Mouse (Mus musculus): ENCODE results near the gene Gipr. TPM values are rescaled to one million over a fixed set of nuclear protein-coding genes. Genes with fewer than 3 reads are reported as not detected.

Gipr gene
- polyA plus RNA-seq, 1 experiment from 2014 or later = 0.22 TPM

GRCm38 (mm10) chr7:19175708-19176515, 10.0 kb upstream of the Gipr start, which contains the start of gene Eml2:
Gene Eml2, plus strand, starts transcription at chr7:19176421.
- Histone ChIP-seq H3K4me1 (peaks cover 61% of the 10 kb centered on the region), H3K27me3 (ENCODE audit: poor library complexity, severe bottlenecking) (peaks cover 84% of the 10 kb centered on the region)
- WGBS = under 1% methylated on average over 30 of the region's 30 CpGs

GRCm38 (mm10) chr7:19172874-19173273, 6.9 kb upstream of the Gipr start:
- DNase-seq (ENCODE audit: extremely low spot score, low spot score) = peak; percentile 84
- Histone ChIP-seq H3K27ac (peak overlapping the region; percentile 74; the same call in 1 of the 2 replicates), H3K27me3 (ENCODE audit: poor library complexity, severe bottlenecking) (peaks cover 60% of the 10 kb centered on the region), H3K4me3 (peak overlapping the region; percentile 51), H3K9me3 (no peaks in the 10 kb centered on the region), H3K4me1 (peaks cover 38% of the 10 kb centered on the region), H3K36me3 (replicated peaks) (no peaks in the 10 kb centered on the region)
- 4% methylated on average over 17 of the region's 17 CpGs for WGBS

More at GRCm38 (mm10) chr7:19175708-19176515, 10.0 kb upstream of the Gipr start, which contains the start of gene Eml2:
- H3K4me3 ChIP-seq = peak within 1 kb of the TSS; percentile 55
- H3K9me3 ChIP-seq = no peaks in the 10 kb centered on the region
- peak within 1 kb of the TSS; percentile 58; the same call in 1 of the 2 replicates for H3K27ac ChIP-seq
- H3K36me3 ChIP-seq (replicated peaks) = no peaks in the 10 kb centered on the region
- peak; percentile 55 for DNase-seq (ENCODE audit: extremely low spot score, low spot score)

- no peak for DNase-seq (ENCODE audit: extremely low spot score, low spot score)
- Histone ChIP-seq H3K27me3 (ENCODE audit: poor library complexity, severe bottlenecking) (peaks cover 53% of the 10 kb centered on the region), H3K36me3 (replicated peaks) (no peaks in the 10 kb centered on the region), H3K27ac (no peak overlapping the region), H3K4me1 (peaks cover 34% of the 10 kb centered on the region), H3K4me3 (no peak overlapping the region), H3K9me3 (0 out of 2 replicates have a peak, but pooled peaks cover 6% of the 10 kb centered on the region)
- WGBS = 64% methylated on average over 8 of the region's 8 CpGs
Measured at GRCm38 (mm10) chr7:19171831-19172230, 5.9 kb upstream of the Gipr start.

GRCm38 (mm10) chr7:19170142-19170541, 4.2 kb upstream of the Gipr start:
- Histone ChIP-seq H3K27me3 (ENCODE audit: poor library complexity, severe bottlenecking) (peaks cover 53% of the 10 kb centered on the region), H3K27ac (no peak overlapping the region), H3K4me1 (peaks cover 29% of the 10 kb centered on the region), H3K36me3 (replicated peaks) (no peaks in the 10 kb centered on the region), H3K4me3 (no peak overlapping the region), H3K9me3 (0 out of 2 replicates have a peak, but pooled peaks cover 6% of the 10 kb centered on the region)
- DNase-seq (ENCODE audit: extremely low spot score, low spot score) = no peak
- 71% methylated on average over 8 of the region's 8 CpGs for WGBS

- no peak for DNase-seq (ENCODE audit: extremely low spot score, low spot score)
- no peak overlapping the region for H3K4me3 ChIP-seq
- H3K9me3 ChIP-seq = 0 out of 2 replicates have a peak, but pooled peaks cover 6% of the 10 kb centered on the region
- peaks cover 53% of the 10 kb centered on the region for H3K27me3 ChIP-seq (ENCODE audit: poor library complexity, severe bottlenecking)
- peaks cover 35% of the 10 kb centered on the region for H3K4me1 ChIP-seq
- no peak overlapping the region for H3K27ac ChIP-seq
- WGBS = 67% methylated on average over 10 of the region's 10 CpGs
- no peaks in the 10 kb centered on the region for H3K36me3 ChIP-seq (replicated peaks)
Measured at GRCm38 (mm10) chr7:19169506-19169905, 3.6 kb upstream of the Gipr start.

- Histone ChIP-seq H3K27ac (no peak overlapping the region), H3K36me3 (replicated peaks) (no peaks in the 10 kb centered on the region), H3K27me3 (ENCODE audit: poor library complexity, severe bottlenecking) (peaks cover 62% of the 10 kb centered on the region), H3K4me3 (no peak overlapping the region), H3K9me3 (0 out of 2 replicates have a peak, but pooled peaks cover 6% of the 10 kb centered on the region), H3K4me1 (peaks cover 31% of the 10 kb centered on the region)
- 89% methylated on average over 3 of the region's 3 CpGs for WGBS
- no peak for DNase-seq (ENCODE audit: extremely low spot score, low spot score)
Measured at GRCm38 (mm10) chr7:19166990-19167389, 1.1 kb upstream of the Gipr start.

- H3K9me3 ChIP-seq = 0 out of 2 replicates have a peak, but pooled peaks cover 6% of the 10 kb centered on the region
- H3K36me3 ChIP-seq (replicated peaks) = no peaks in the 10 kb centered on the region
- peaks cover 68% of the 10 kb centered on the region for H3K27me3 ChIP-seq (ENCODE audit: poor library complexity, severe bottlenecking)
- DNase-seq (ENCODE audit: extremely low spot score, low spot score) = no peak
- H3K4me1 ChIP-seq = peaks cover 35% of the 10 kb centered on the region
- H3K27ac ChIP-seq = no peak overlapping the region
- peak overlapping the region; percentile 33 for H3K4me3 ChIP-seq
- WGBS = 2% methylated on average over 13 of the region's 13 CpGs
Measured at GRCm38 (mm10) chr7:19164978-19165377, 949 bp downstream of the Gipr start.

GRCm38 (mm10) chr7:19164189-19164588, 1.7 kb downstream of the Gipr start:
- Histone ChIP-seq H3K9me3 (0 out of 2 replicates have a peak, but pooled peaks cover 6% of the 10 kb centered on the region), H3K27me3 (ENCODE audit: poor library complexity, severe bottlenecking) (peaks cover 74% of the 10 kb centered on the region), H3K27ac (no peak overlapping the region), H3K4me1 (peaks cover 42% of the 10 kb centered on the region), H3K4me3 (peak overlapping the region; percentile 33), H3K36me3 (replicated peaks) (no peaks in the 10 kb centered on the region)
- DNase-seq (ENCODE audit: extremely low spot score, low spot score) = peak; percentile 50
- 0% methylated on average over 6 of the region's 6 CpGs for WGBS

GRCm38 (mm10) chr7:19163752-19164151, 2.2 kb downstream of the Gipr start:
- WGBS = 34% methylated on average over 12 of the region's 12 CpGs
- no peak overlapping the region for H3K27ac ChIP-seq
- H3K36me3 ChIP-seq (replicated peaks) = no peaks in the 10 kb centered on the region
- no peak for DNase-seq (ENCODE audit: extremely low spot score, low spot score)
- H3K9me3 ChIP-seq = 0 out of 2 replicates have a peak, but pooled peaks cover 6% of the 10 kb centered on the region
- H3K4me3 ChIP-seq = peak overlapping the region; percentile 33
- peaks cover 42% of the 10 kb centered on the region for H3K4me1 ChIP-seq
- peaks cover 78% of the 10 kb centered on the region for H3K27me3 ChIP-seq (ENCODE audit: poor library complexity, severe bottlenecking)

GRCm38 (mm10) chr7:19162928-19163327, 3.0 kb downstream of the Gipr start:
- 90% methylated on average over 7 of the region's 7 CpGs for WGBS
- H3K4me3 ChIP-seq = no peak overlapping the region
- H3K4me1 ChIP-seq = peaks cover 42% of the 10 kb centered on the region
- 0 out of 2 replicates have a peak, but pooled peaks cover 6% of the 10 kb centered on the region for H3K9me3 ChIP-seq
- H3K27me3 ChIP-seq (ENCODE audit: poor library complexity, severe bottlenecking) = peaks cover 84% of the 10 kb centered on the region
- no peak for DNase-seq (ENCODE audit: extremely low spot score, low spot score)
- no peak overlapping the region for H3K27ac ChIP-seq
- no peaks in the 10 kb centered on the region for H3K36me3 ChIP-seq (replicated peaks)

- WGBS = under 1% methylated on average over 20 of the region's 20 CpGs
- no peaks in the 10 kb centered on the region for H3K9me3 ChIP-seq
- peak; percentile 73 for DNase-seq (ENCODE audit: extremely low spot score, low spot score)
- H3K4me3 ChIP-seq = peak overlapping the region; percentile 55
- 0 out of 2 replicates have a peak overlapping the region, but pooled peaks have one; percentile 20 for H3K27ac ChIP-seq
- H3K27me3 ChIP-seq (ENCODE audit: poor library complexity, severe bottlenecking) = peaks cover 70% of the 10 kb centered on the region
- peaks cover 9% of the 10 kb centered on the region for H3K36me3 ChIP-seq (replicated peaks)
- peaks cover 45% of the 10 kb centered on the region for H3K4me1 ChIP-seq
Measured at GRCm38 (mm10) chr7:19160115-19160514, 5.8 kb downstream of the Gipr start.

GRCm38 (mm10) chr7:19159411-19159810, 6.5 kb downstream of the Gipr start:
- WGBS = 16% methylated on average over 18 of the region's 18 CpGs
- Histone ChIP-seq H3K27me3 (ENCODE audit: poor library complexity, severe bottlenecking) (peaks cover 63% of the 10 kb centered on the region), H3K4me3 (peak overlapping the region; percentile 55)

GRCm38 (mm10) chr7:19158601-19159000, 7.3 kb downstream of the Gipr start:
- DNase-seq (ENCODE audit: extremely low spot score, low spot score) = no peak
- Histone ChIP-seq H3K9me3 (no peaks in the 10 kb centered on the region), H3K36me3 (replicated peaks) (peaks cover 24% of the 10 kb centered on the region), H3K4me3 (no peak overlapping the region), H3K27ac (no peak overlapping the region), H3K27me3 (ENCODE audit: poor library complexity, severe bottlenecking) (peaks cover 55% of the 10 kb centered on the region), H3K4me1 (peaks cover 30% of the 10 kb centered on the region)
- 76% methylated on average over 11 of the region's 11 CpGs for WGBS

More at GRCm38 (mm10) chr7:19159411-19159810, 6.5 kb downstream of the Gipr start:
- Histone ChIP-seq H3K27ac (no peak overlapping the region), H3K4me1 (peaks cover 38% of the 10 kb centered on the region), H3K9me3 (no peaks in the 10 kb centered on the region), H3K36me3 (replicated peaks) (peaks cover 16% of the 10 kb centered on the region)
- DNase-seq (ENCODE audit: extremely low spot score, low spot score) = no peak

All from forebrain, embryonic 10.5 days (tissue).